Mouse (Mus musculus) layer of hippocampus, adult 9-11 months (tissue): ENCODE data around the gene Olfr612.
"Not testable (repeated sequence)": the region's sequence is repeated elsewhere in the genome, so short reads cannot be mapped to it uniquely, and the experiment has no call there.

ENCODE experiments used
- DNase-seq: peaks from one replicate; pipeline ENCODE4 v3.0.0; 2022

Gene Olfr612

DNA sequence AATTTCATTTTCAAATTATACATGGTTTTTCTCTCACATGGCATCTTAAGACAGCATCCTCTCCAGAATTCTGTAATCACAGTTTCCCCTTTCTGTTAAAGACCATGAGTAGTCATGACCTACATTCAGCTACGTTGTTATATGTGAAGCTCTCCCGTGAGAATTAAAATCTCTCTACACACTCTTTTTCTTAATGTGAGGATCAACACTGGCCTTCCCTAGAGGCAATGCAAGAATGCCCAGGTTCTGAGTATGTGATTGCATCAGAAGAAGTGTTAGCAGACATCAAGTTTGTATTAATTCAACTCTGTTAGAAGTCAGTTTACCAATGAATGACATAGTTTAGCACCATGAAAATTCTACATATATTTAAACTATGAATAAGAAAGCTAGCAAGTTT, at the start of gene Olfr612:
TSS of gene Olfr612 (minus strand) at position 101 of the 400 bp plus-strand sequence.
- not testable (repeated sequence) for DNase-seq

DNA sequence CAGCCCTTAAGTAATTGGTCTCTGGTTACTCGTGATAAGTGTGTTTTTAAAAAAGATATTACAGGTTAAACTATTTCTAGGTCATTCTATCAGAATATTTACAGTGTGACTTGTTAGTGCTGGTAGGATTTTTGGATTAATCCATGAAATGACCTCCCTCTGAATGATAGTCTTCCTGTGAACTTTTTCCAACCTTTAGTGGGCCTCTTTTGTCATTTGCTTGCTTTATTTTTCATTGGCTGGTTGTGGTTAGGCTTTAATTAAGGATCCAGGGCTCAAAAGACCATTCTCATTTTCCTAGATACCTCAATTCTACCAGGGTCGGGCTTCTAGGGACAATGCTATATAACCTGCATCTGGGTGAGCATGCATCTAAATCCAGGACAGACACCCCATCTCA, 47.3 kb upstream of the Olfr612 start, which contains the start of gene Olfr618:
TSS of gene Olfr618 (plus strand) at position 301 of the 400 bp plus-strand sequence.
- DNase-seq = no peak

DNA sequence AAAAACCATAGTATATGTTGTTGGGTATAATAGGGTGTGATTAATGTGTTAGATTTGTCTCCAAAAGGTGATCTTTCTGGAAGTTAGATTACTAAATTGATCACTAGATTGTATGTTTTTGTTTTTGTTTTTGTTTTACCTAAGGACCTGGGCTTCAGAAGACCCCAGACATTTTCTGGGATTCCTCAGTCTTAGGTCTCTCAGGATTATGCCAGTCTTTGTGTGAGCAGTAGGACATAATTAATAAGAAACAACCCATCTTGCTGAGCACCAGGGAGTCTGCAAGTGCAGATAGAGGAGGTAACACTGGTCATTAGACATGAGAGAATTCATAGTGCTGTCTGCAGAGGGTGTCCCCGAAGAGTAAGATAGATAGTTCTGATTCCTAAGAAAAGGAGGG, 30.2 kb upstream of the Olfr612 start, which contains the start of gene Olfr617:
TSS of gene Olfr617 (plus strand) at position 301 of the 400 bp plus-strand sequence.
- DNase-seq = no peak

DNA sequence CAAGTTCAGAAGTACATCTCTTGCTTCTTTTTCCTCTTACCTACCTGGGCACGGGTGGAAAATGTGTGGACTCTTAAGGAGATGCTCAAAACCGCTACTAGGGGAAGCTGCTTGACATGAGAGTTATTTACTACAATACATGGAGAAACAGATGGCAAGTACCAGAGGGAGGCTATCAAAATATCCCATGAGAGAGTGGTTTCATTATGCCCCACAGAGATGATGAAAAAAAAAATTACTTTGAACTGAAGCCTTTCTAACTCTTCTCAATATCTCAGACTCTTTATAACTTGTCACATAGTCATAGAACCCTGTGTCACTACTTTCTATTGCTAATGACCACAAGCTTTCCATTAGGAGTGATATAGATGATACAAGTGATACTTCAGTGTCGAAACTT, 26.5 kb upstream of the Olfr612 start, which contains the start of gene Olfr616:
TSS of gene Olfr616 (minus strand) at position 101 of the 400 bp plus-strand sequence.
- DNase-seq = peak; percentile 3

DNA sequence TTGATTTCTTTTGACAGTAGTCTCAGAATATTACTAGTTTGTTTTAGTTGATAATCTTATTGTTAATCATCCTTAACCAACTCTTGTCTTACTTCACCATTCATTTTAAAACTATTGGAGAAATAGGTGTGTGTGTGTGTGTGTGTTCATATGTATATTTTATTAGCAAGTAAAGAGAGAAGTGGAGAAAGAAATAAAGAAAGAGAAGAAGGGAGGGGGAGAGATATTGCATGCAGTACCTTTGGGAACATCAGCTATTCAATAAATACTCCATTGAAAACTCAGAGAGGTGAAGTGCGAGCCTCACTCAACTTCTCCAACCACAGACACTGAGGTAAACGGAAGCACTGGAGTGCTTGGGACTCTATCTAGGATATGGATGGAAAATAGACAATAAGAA, 13.3 kb upstream of the Olfr612 start, which contains the start of gene Olfr615:
TSS of gene Olfr615 (plus strand) at position 301 of the 400 bp plus-strand sequence.
- no peak for DNase-seq

DNA sequence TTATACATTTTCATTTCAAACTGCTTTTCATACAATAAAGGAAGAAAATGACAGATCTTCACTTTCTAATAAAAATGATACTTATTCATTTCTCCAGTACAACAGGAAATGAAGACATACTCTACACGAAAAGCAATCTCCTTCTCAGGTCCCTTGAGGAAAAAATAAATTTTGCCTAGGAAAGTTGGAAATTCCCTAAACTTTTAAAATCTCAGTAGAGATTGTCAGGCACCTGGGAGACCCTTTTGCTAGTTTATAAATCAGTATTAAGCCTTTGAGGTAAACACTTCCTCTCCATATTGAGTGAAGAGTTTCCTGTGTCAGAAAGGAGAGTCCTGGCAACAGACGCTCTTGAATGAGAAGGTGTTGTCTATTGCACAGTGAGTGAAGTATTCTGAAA, 5.3 kb upstream of the Olfr612 start, which contains the start of gene Olfr613:
TSS of gene Olfr613 (plus strand) at position 301 of the 400 bp plus-strand sequence.
- no peak for DNase-seq

DNA sequence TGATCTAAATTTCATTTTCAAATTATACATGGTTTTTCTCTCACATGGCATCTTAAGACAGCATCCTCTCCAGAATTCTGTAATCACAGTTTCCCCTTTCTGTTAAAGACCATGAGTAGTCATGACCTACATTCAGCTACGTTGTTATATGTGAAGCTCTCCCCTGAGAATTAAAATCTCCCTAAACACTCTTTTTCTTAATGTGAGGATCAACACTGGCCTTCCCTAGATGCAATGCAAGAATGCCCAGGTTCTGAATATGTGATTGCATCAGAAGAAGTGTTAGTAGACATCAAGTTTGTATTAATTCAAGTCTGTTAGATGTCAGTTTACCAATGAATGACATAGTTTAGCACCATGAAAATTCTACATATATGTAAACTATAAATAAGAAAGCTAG, 21.8 kb downstream of the Olfr612 start, which contains the start of gene Olfr611:
TSS of gene Olfr611 (minus strand) at position 101 of the 400 bp plus-strand sequence.
- DNase-seq = not testable (repeated sequence)

DNA sequence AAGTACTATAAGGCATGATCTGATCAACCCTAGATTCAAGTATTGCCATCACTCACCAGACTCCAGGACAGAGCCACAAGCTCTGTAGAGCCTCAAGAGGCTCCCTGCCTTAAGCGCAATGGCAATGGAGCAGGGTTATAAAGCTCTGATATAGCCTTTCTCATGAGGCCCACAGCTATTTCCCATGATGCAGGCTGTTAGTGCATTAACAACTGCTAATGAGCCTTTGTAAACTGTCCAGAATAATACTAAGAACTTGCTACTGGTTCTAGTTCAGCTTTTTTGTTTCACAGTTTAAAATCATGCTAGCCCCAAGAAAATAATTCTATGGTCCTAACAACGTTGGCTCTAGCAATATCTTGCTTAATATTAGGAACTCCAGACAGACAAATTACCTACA, 30.5 kb downstream of the Olfr612 start, which contains the start of gene Olfr610:
TSS of gene Olfr610 (minus strand) at position 101 of the 400 bp plus-strand sequence.
- no peak for DNase-seq

DNA sequence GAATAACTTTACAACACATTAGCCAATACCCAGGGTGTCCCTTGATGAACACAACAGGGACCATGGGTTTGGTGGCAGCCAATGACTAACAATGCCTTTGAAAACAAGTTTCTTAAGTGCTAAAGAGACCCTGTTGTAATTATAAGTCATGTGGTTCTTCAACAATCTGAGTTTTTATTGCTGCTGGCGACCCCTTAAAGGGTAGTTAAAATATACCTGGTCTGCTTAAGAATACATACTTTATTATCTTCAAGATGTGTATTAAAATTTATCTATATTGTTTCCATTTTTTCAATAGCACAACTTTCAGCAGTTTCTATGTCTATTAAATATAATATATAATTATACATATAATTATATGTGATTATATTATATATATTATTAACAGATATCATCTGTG, 44.6 kb downstream of the Olfr612 start, which contains the start of gene Olfr609:
TSS of gene Olfr609 (minus strand) at position 101 of the 400 bp plus-strand sequence.
- DNase-seq = no peak
